Mouse (Mus musculus): Measurements from ENCODE around the gene Gm49383.
A peak's percentile ranks its signal among the peaks of the same experiment; 100 is the strongest.

Gm49383 gene

GRCm38 (mm10) chr12:69196444-69197377, at the start of gene Gm49383:
Gm49383 (minus strand) TSS chr12:69197104.
- DNase-seq = peak; percentile 71 to 85

- peak; percentile 63 to 86 for DNase-seq
Observed at GRCm38 (mm10) chr12:69241771-69242431, 45.0 kb upstream of the Gm49383 start.

GRCm38 (mm10) chr12:69241405-69241770, 44.5 kb upstream of the Gm49383 start:
- DNase-seq = no peak

- no peak for DNase-seq
Observed at GRCm38 (mm10) chr12:69240876-69241275, 44.0 kb upstream of the Gm49383 start, which contains the start of gene Klhdc1. Klhdc1 (plus strand) TSS chr12:69241176.

- no peak for DNase-seq
Observed at GRCm38 (mm10) chr12:69238284-69238683, 41.4 kb upstream of the Gm49383 start.

- DNase-seq = no peak
Observed at GRCm38 (mm10) chr12:69235782-69236181, 38.9 kb upstream of the Gm49383 start.

- DNase-seq = no peak
Observed at GRCm38 (mm10) chr12:69229251-69229650, 32.3 kb upstream of the Gm49383 start.

GRCm38 (mm10) chr12:69227776-69228466, 31.0 kb upstream of the Gm49383 start, which contains the start of gene Pole2:
Pole2 (minus strand) TSS chr12:69228195.
- DNase-seq = peak; percentile 89 to 91

GRCm38 (mm10) chr12:69220613-69221277, 23.8 kb upstream of the Gm49383 start:
- peak in 1 of 2 experiments; percentile 48 for DNase-seq

GRCm38 (mm10) chr12:69216587-69216986, 19.7 kb upstream of the Gm49383 start:
- no peak for DNase-seq

- DNase-seq = no peak
Observed at GRCm38 (mm10) chr12:69215000-69215785, 18.3 kb upstream of the Gm49383 start.

GRCm38 (mm10) chr12:69214393-69214792, 17.5 kb upstream of the Gm49383 start:
- DNase-seq = no peak

- no peak for DNase-seq
Observed at GRCm38 (mm10) chr12:69213186-69213777, 16.4 kb upstream of the Gm49383 start.

- peak in 1 of 2 experiments; percentile 38 for DNase-seq
Observed at GRCm38 (mm10) chr12:69211057-69211456, 14.2 kb upstream of the Gm49383 start.

GRCm38 (mm10) chr12:69210056-69210979, 13.4 kb upstream of the Gm49383 start:
- no peak for DNase-seq

- DNase-seq = no peak
Observed at GRCm38 (mm10) chr12:69208520-69208919, 11.6 kb upstream of the Gm49383 start.

GRCm38 (mm10) chr12:69207926-69208325, 11.0 kb upstream of the Gm49383 start:
- DNase-seq = no peak

- DNase-seq = no peak
Observed at GRCm38 (mm10) chr12:69207396-69207795, 10.5 kb upstream of the Gm49383 start.

- no peak for DNase-seq
Observed at GRCm38 (mm10) chr12:69204052-69204833, 7.3 kb upstream of the Gm49383 start, which contains the start of gene Gm49384. Gm49384 (minus strand) TSS chr12:69204267.
